Mouse (Mus musculus): ENCODE measurements at regions not wholly inside any gene's neighbourhood (a gene's known extent, or its start where the extent isn't known, plus 50 kb on each side); places are given as distances from the start of the nearest gene placed in this dataset.
A peak's percentile ranks its signal among the peaks of the same experiment; 100 is the strongest.

DNA sequence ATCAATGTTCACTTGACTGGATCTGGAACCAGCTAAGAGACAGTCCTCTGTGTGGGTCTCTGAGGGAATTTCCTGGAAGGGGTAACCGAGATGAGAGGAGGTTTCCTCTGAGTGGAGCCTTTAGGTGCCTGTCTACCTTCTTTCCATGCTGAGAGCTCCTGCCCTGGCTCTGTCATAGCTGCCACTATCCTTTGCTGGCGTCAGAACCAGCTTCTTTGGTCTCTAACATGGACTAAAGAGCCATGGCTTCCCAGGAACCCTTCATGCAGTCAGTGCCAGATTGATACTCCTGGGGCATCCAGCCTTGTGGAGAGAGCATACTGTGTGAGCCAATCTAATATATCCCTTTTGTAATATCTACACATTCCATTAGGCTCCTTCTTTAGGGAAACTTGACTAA is 209.9 kb upstream of the Gm5148 start:
- H3K27me3 ChIP-seq: no peaks in the 10 kb centered on the region
- no peaks in the 10 kb centered on the region for H3K36me3 ChIP-seq
- H3K27ac ChIP-seq: no peak overlapping the region
- no peak for ATAC-seq (ENCODE audit: insufficient number of reproducible peaks, insufficient read depth, low FRiP score, low TSS enrichment, low read depth)
- 82% methylated on average over 2 of the region's 2 CpGs for WGBS
- H3K9ac ChIP-seq: no peak overlapping the region
- H3K9me3 ChIP-seq: no peaks in the 10 kb centered on the region
- no peak overlapping the region for H3K4me2 ChIP-seq
- no peak overlapping the region for H3K4me3 ChIP-seq
- peaks cover 37% of the 10 kb centered on the region for H3K4me1 ChIP-seq

DNA sequence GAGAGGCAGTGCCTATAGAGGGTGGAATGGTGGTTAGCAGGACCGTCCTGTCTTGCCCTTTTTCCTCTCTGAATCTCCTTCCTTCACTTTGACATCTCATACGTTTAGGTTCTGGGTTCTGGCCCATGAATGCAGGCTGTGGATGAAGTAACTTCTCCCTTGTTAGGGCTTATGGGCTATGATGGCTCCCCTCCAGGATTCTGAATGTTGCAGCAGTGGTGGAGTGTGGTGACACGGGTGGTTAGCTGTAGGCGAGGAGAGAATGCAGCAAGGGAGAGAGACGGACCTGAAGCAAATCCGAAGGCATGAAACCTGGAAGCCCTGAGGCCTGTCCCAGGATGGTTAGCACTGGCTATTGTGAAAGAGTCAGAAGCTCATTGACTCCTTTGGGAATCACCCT is 204.4 kb upstream of the Gm5148 start:
- no peak overlapping the region for H3K4me3 ChIP-seq
- H3K9ac ChIP-seq: no peak overlapping the region
- no peaks in the 10 kb centered on the region for H3K27me3 ChIP-seq
- 0 out of 2 replicates have a peak, but pooled peaks cover 4% of the 10 kb centered on the region for H3K9me3 ChIP-seq
- no peak overlapping the region for H3K27ac ChIP-seq
- no peaks in the 10 kb centered on the region for H3K36me3 ChIP-seq
- ATAC-seq (ENCODE audit: insufficient number of reproducible peaks, insufficient read depth, low FRiP score, low TSS enrichment, low read depth): no peak
- WGBS: 71% methylated on average over 6 of the region's 6 CpGs
- no peaks in the 10 kb centered on the region for H3K4me1 ChIP-seq
- no peak overlapping the region for H3K4me2 ChIP-seq

DNA sequence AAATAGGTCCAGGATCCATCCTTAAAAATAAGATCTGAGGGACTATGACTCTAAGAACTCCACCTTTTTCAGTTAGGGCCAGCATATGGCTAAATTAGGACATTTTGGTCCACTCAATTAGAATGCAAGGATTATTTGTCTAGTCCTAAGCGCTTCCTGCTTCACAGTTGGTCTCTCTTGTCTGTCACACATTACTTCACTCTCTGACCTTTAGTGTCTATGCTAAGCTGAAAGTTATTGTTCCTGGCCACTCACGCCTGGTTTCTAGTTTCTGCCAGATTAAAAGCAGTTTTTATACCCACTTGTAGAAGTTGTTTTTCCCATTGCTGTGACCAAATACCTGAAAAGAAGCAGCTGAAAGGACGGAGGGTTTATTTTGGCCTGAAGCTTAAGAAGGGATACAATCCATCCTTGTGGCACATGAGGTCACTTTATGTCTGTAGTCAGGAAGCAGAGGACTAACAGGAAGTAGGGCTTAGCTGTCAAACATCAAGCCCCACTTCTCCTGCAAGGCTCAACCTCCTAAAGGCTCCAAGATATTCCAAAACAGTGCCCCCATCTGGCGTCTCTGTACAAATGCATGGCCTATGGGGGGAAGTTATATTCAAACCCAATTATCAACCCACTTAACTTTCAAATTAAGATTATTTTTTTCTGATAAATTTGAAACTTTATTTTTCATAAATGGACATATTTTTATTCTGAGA is 195.3 kb upstream of the Gm5148 start:
- no peak overlapping the region for H3K27ac ChIP-seq
- H3K27me3 ChIP-seq: no peaks in the 10 kb centered on the region
- no peaks in the 10 kb centered on the region for H3K36me3 ChIP-seq
- H3K4me3 ChIP-seq: no peak overlapping the region
- peaks cover 9% of the 10 kb centered on the region for H3K4me1 ChIP-seq
- no peak overlapping the region for H3K4me2 ChIP-seq
- H3K9me3 ChIP-seq: no peaks in the 10 kb centered on the region
- ATAC-seq (ENCODE audit: insufficient number of reproducible peaks, insufficient read depth, low FRiP score, low TSS enrichment, low read depth): no peak
- 63% methylated on average over 4 of the region's 4 CpGs for WGBS
- H3K9ac ChIP-seq: no peak overlapping the region

DNA sequence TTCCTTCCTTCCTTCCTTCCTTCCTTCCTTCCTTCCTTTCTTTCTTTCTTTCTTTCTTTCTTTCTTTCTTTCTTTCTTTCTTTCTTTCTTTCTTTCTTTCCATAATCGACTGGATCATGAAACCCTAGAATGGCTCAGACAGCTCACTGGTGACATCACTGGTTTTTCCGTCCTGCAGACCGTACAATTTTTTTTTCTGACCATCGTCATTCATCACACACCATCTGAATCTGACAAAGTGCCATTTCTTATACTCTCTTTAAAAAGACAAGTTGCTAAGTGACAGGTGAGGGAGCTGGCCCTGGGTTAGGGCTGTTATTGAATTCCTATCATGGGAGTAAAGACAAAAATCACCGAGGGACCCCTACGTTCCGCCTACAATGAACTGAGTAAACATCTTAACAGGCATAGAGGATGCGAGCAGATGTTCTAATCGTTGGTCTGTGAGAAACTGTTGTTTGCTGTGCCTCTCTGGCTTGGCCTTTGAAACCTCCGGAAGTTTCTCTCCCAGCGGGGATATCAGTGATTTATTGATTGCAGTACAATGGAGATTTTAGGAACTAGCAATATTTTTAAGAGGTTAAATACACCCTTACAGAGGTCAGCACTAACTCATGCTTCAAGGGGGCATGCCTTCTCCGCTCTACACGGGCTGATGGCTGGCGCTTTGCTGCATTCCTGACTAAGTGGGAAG is 192.6 kb upstream of the Gm5148 start:
- no peaks in the 10 kb centered on the region for H3K27me3 ChIP-seq
- no peaks in the 10 kb centered on the region for H3K9me3 ChIP-seq
- peaks cover 9% of the 10 kb centered on the region for H3K4me1 ChIP-seq
- H3K9ac ChIP-seq: no peak overlapping the region
- no peak overlapping the region for H3K4me2 ChIP-seq
- 13% methylated on average over 14 of the region's 14 CpGs for WGBS
- no peaks in the 10 kb centered on the region for H3K36me3 ChIP-seq
- no peak overlapping the region for H3K27ac ChIP-seq
- no peak for ATAC-seq (ENCODE audit: insufficient number of reproducible peaks, insufficient read depth, low FRiP score, low TSS enrichment, low read depth)
- H3K4me3 ChIP-seq: no peak overlapping the region

DNA sequence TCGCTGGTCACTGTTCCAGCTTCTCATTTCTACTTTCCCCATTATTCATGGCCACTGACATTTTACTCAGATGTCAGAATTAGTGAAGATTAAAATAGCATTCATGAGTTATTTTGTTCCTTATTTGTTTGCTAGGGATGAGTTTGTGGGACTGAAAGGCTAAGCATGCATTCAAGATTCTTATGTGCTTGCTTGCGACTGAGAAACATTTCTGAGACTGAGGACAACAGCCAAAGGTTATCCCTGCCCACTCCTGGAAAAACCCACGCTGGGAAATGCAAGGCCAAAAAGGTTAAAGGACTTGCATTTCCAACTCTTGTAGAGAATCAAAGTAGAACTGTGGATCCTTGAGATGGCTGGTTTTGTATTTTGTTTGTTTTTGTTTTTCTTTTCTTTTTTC is 192.0 kb upstream of the Gm5148 start:
- H3K36me3 ChIP-seq: no peaks in the 10 kb centered on the region
- no peak overlapping the region for H3K9ac ChIP-seq
- H3K27me3 ChIP-seq: no peaks in the 10 kb centered on the region
- H3K4me3 ChIP-seq: no peak overlapping the region
- H3K4me2 ChIP-seq: no peak overlapping the region
- 64% methylated on average over 3 of the region's 3 CpGs for WGBS
- H3K4me1 ChIP-seq: peaks cover 9% of the 10 kb centered on the region
- ATAC-seq (ENCODE audit: insufficient number of reproducible peaks, insufficient read depth, low FRiP score, low TSS enrichment, low read depth): no peak
- H3K9me3 ChIP-seq: no peaks in the 10 kb centered on the region
- H3K27ac ChIP-seq: peak overlapping the region; percentile 11; the same call in 1 of the 2 replicates

DNA sequence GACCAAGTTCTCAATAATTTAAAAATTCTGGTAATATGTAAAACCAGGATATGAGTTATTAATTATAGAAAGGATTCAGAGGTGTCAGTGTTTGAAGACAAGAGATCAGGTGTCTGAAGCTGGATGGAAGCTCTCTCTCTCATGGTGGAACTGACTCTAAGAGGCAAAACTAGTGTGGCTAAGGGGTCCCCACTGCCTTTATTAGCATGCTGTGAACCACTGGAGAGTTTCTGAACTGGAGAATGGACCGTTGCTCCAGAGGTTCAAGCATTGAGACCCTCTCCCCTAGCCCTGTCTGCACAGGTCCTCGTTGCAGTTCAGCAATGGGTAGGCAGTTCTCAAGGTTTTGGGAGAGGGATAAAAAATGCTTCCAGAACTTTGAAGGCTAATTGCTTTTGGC is 191.4 kb upstream of the Gm5148 start:
- Histone ChIP-seq H3K36me3 (no peaks in the 10 kb centered on the region), H3K4me2 (no peak overlapping the region), H3K27me3 (no peaks in the 10 kb centered on the region), H3K9me3 (no peaks in the 10 kb centered on the region), H3K27ac (no peak overlapping the region), H3K4me3 (no peak overlapping the region), H3K4me1 (peaks cover 9% of the 10 kb centered on the region), H3K9ac (no peak overlapping the region)
- no peak for ATAC-seq (ENCODE audit: insufficient number of reproducible peaks, insufficient read depth, low FRiP score, low TSS enrichment, low read depth)
- 53% methylated on average over 2 of the region's 2 CpGs for WGBS

DNA sequence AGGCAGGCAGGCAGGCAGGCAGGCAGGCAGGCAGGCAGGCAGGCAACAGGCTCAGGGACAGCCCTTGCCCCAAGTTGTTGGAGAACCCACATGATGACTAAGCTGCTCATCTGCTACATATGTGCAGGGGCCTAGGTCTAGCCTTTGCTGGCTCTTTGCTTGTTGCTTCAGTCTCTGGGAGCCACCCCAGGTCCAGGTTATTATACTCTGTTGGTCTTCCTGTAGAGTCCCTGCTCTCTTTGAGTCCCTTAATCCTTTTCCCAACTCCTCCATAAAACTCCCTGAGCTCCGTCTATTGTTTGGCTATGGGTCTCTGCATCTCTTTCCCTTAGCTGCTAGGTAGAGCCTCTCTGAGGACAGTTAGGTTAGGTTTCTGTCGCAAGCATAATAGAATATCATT is 189.8 kb upstream of the Gm5148 start:
- Histone ChIP-seq H3K4me1 (peaks cover 9% of the 10 kb centered on the region), H3K4me2 (no peak overlapping the region), H3K4me3 (no peak overlapping the region), H3K27ac (no peak overlapping the region), H3K9me3 (no peaks in the 10 kb centered on the region), H3K27me3 (no peaks in the 10 kb centered on the region), H3K9ac (no peak overlapping the region), H3K36me3 (no peaks in the 10 kb centered on the region)
- no peak for ATAC-seq (ENCODE audit: insufficient number of reproducible peaks, insufficient read depth, low FRiP score, low TSS enrichment, low read depth)
- 95% methylated on average over 2 of the region's 2 CpGs for WGBS

DNA sequence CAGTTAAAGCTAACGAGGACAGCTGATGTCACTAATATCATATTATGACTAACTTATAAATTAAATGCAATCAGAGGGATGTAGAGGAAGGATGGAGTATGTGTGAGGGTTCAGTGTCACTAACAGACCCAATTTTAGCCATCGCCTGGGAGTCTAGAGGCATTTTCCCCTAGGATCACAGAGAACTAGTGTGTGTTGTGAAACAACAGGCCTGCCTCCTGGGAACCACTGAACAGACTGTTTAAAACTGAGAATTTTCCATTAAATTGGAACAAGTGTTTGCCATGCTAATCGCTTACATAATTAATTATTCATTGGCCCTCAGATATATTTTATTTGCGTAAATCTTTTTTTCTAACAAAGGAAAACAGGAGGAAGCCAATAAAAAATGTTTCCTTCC is 185.5 kb upstream of the Gm5148 start:
- Histone ChIP-seq H3K4me3 (no peak overlapping the region), H3K36me3 (no peaks in the 10 kb centered on the region), H3K27ac (no peak overlapping the region), H3K9me3 (no peaks in the 10 kb centered on the region), H3K9ac (no peak overlapping the region), H3K27me3 (no peaks in the 10 kb centered on the region), H3K4me2 (no peak overlapping the region), H3K4me1 (peaks cover 17% of the 10 kb centered on the region)
- no peak for ATAC-seq (ENCODE audit: insufficient number of reproducible peaks, insufficient read depth, low FRiP score, low TSS enrichment, low read depth)
- 90% methylated on average over 4 of the region's 4 CpGs for WGBS

DNA sequence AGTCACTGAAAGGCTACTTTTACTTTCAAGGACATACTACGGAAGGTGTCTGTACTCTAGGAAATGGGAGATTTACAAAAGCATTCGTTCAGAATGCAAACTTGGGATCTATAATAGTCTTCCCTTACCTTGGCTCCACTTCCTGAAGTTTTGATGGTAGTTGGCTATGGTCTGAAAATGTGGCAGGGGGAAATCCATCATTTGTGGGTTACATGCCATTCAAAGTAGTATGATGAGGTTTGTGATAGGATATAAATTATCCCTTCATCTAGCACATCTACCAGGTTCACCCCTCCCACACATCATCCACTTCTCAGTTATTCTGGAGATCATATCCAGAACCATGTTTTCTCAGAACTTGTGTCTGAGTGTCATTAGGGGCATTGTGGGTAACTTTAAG is 184.7 kb upstream of the Gm5148 start:
- Histone ChIP-seq H3K9me3 (no peaks in the 10 kb centered on the region), H3K4me2 (no peak overlapping the region), H3K9ac (no peak overlapping the region), H3K4me3 (no peak overlapping the region), H3K27me3 (no peaks in the 10 kb centered on the region), H3K36me3 (no peaks in the 10 kb centered on the region), H3K4me1 (peaks cover 17% of the 10 kb centered on the region), H3K27ac (no peak overlapping the region)
- WGBS: 88% methylated on average over 2 of the region's 2 CpGs
- ATAC-seq (ENCODE audit: insufficient number of reproducible peaks, insufficient read depth, low FRiP score, low TSS enrichment, low read depth): no peak

DNA sequence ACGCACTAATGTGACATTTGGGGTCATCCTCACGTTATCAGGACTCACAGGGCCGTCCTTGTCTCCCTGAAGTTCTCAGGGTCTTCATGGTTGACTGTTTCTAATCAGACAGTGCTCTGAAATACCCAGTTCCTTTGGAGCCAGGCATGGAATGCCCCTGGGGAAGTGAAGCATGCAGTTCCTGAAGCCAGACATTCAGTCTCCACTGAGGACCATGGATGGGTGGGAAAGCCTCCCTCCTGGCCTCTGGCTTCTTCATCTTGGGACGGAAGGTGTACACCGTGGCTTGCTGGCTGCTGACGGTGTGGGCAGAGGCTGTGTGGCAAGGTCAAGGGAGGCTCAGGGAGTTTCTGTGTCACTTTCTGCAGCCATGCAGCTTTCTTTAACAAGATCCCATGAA is 184.2 kb upstream of the Gm5148 start:
- WGBS: 41% methylated on average over 6 of the region's 6 CpGs
- no peak overlapping the region for H3K27ac ChIP-seq
- no peaks in the 10 kb centered on the region for H3K36me3 ChIP-seq

DNA sequence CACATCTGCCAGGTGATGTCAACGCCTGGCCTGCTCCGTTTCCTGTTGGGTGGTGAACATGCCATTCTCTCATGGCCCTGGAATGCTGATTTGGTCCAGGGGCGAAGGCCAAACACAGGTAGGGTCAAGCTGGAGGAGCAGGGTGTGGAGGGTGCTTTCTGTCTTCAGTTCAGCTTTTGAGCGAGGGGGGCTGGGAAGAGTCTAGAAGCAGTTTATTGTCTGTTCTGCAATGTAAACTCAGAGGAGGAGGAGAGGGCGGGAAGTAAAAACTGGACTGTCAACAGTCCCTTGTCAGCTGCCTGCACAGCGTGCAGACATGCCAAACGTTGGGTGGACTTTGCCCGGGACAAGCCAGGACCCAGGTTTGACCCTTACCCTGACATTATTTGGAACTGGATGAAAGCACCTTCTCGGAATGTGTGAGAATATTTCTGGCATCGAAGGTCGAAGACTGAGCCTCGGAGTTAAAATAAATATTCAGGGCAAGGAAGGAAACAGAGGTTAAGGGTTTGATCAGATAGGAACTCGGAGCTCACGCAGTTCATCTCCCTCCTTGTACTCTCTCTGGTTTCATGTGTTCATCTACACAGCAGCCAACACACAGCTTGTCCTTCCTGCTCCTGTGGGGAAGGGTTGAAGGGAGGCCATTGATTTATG is 183.3 kb upstream of the Gm5148 start:
- Histone ChIP-seq H3K9ac (0 out of 2 replicates have a peak overlapping the region, but pooled peaks have one; percentile 32), H3K27me3 (no peaks in the 10 kb centered on the region), H3K36me3 (no peaks in the 10 kb centered on the region), H3K4me2 (no peak overlapping the region), H3K27ac (peak overlapping the region; percentile 51; the same call in 1 of the 2 replicates), H3K4me3 (no peak overlapping the region), H3K9me3 (no peaks in the 10 kb centered on the region), H3K4me1 (peaks cover 17% of the 10 kb centered on the region)
- WGBS: 37% methylated on average over 14 of the region's 14 CpGs
- no peak for ATAC-seq (ENCODE audit: insufficient number of reproducible peaks, insufficient read depth, low FRiP score, low TSS enrichment, low read depth)

More for the DNA sequence above, 184.2 kb upstream of the Gm5148 start:
- Histone ChIP-seq H3K9ac (no peak overlapping the region), H3K4me2 (no peak overlapping the region), H3K27me3 (no peaks in the 10 kb centered on the region), H3K4me1 (peaks cover 17% of the 10 kb centered on the region), H3K9me3 (no peaks in the 10 kb centered on the region), H3K4me3 (no peak overlapping the region)
- ATAC-seq (ENCODE audit: insufficient number of reproducible peaks, insufficient read depth, low FRiP score, low TSS enrichment, low read depth): no peak
